Mouse (Mus musculus): ENCODE measurements at regions not wholly inside any gene's neighbourhood (a gene's known extent, or its start where the extent isn't known, plus 50 kb on each side); places are given as distances from the start of the nearest gene placed in this dataset.

GRCm38 (mm10) chr1:7010184-7010583 lies 2202.5 kb downstream of the Gm37988 start (continued):
- TF ChIP-seq JUN (IDR thresholded peaks at IDR 0.05; ENCODE audit: insufficient read depth, low read depth, low read length) (no peak), ZC3H11A (IDR thresholded peaks at IDR 0.05; ENCODE audit: low read depth, low read length) (peak; percentile 30; the same call in 1 of the 2 replicates)

All from CH12.LX (cell line).